Mouse (Mus musculus) embryonic facial prominence, embryonic 15.5 days (tissue): ENCODE measurements around the gene Abca1. TPM values are rescaled to one million over a fixed set of nuclear protein-coding genes. Genes with fewer than 3 reads are reported as not detected.

ENCODE experiments used
- ATAC-seq: fragments of 200-750 bp; cut with Nextera tagmentation; 2 replicates; pipeline ENCODE4 v1.8.0; 2017; ENCODE audit warnings: low read depth, moderate TSS enrichment; ENCODE audit not compliant: insufficient number of reproducible peaks, low FRiP score, low TSS enrichment
- H3K27ac ChIP-seq: fragments of 300-500 bp; sonication (generic); replicated peaks from 2 replicates; pipeline ENCODE4 v1.5.1; 2015; ENCODE audit warnings: mild to moderate bottlenecking, inconsistent platforms
- H3K27me3 ChIP-seq: fragments of 300-500 bp; sonication (generic); 2 replicates; pipeline ENCODE4 v1.6.1; 2015; ENCODE audit warnings: inconsistent platforms
- H3K36me3 ChIP-seq: fragments of 300-500 bp; sonication (generic); 2 replicates; pipeline ENCODE4 v1.6.1; 2015; ENCODE audit warnings: mild to moderate bottlenecking, inconsistent platforms
- H3K4me1 ChIP-seq: fragments of 300-500 bp; sonication (generic); 2 replicates; pipeline ENCODE4 v1.6.1; 2015; ENCODE audit warnings: inconsistent platforms
- H3K4me2 ChIP-seq: fragments of 300-500 bp; sonication (generic); replicated peaks from 2 replicates; pipeline ENCODE4 v1.6.1; 2015; ENCODE audit warnings: mild to moderate bottlenecking, inconsistent platforms
- H3K4me3 ChIP-seq: fragments of 300-500 bp; sonication (generic); replicated peaks from 2 replicates; pipeline ENCODE4 v1.5.1; 2015; ENCODE audit warnings: mild to moderate bottlenecking, inconsistent platforms
- H3K9ac ChIP-seq: fragments of 300-500 bp; sonication (generic); 2 replicates; pipeline ENCODE4 v1.6.1; 2015; ENCODE audit warnings: inconsistent platforms
- H3K9me3 ChIP-seq: fragments of 300-500 bp; sonication (generic); replicated peaks from 2 replicates; pipeline ENCODE4 v1.6.1; 2016; ENCODE audit warnings: inconsistent platforms
- WGBS: fragments of 180-500 bp; shearing (Covaris S2); methylation state at CpG from one replicate; pipeline ENCODE4 v1.1.7; 2015; 5-methylcytosine and 5-hydroxymethylcytosine counted together
- polyA plus RNA-seq: library from polyadenylated mRNA; unstranded; fragments of >200 nt; fragmentation: Nextera tagmentation; extraction: Ambion mirVana; gene quantifications from 2 replicates; pipeline ENCODE4 v1.2.1, GENCODE M21; 2015

Abca1 gene
- polyA plus RNA-seq, 1 experiment from 2014 or later, result 8.2 TPM

- H3K4me1 ChIP-seq, result peaks cover 16% of the 10 kb centered on the region
- H3K27ac ChIP-seq, result no peak overlapping the region
- H3K36me3 ChIP-seq, result peaks cover under 1% of the 10 kb centered on the region; the same call in 1 of the 2 replicates
- H3K4me3 ChIP-seq, result no peak overlapping the region
- H3K27me3 ChIP-seq, result no peaks in the 10 kb centered on the region
- no peaks in the 10 kb centered on the region for H3K9me3 ChIP-seq
- H3K4me2 ChIP-seq, result no peak overlapping the region
- WGBS, result 83% methylated on average over 3 of the region's 3 CpGs
- no peak for ATAC-seq
- H3K9ac ChIP-seq, result no peak overlapping the region
These were observed 38.6 kb downstream of the Abca1 start for GRCm38 (mm10) chr4:53121084-53121483.

GRCm38 (mm10) chr4:53120038-53120685 is 39.5 kb downstream of the Abca1 start:
- H3K4me3 ChIP-seq, result no peak overlapping the region
- no peak overlapping the region for H3K9ac ChIP-seq
- H3K4me2 ChIP-seq, result no peak overlapping the region
- H3K36me3 ChIP-seq, result no peaks in the 10 kb centered on the region; the same call in 1 of the 2 replicates
- no peak for ATAC-seq
- WGBS, result 75% methylated on average over 10 of the region's 10 CpGs
- peaks cover 23% of the 10 kb centered on the region for H3K4me1 ChIP-seq
- no peaks in the 10 kb centered on the region for H3K9me3 ChIP-seq
- H3K27me3 ChIP-seq, result no peaks in the 10 kb centered on the region
- no peak overlapping the region for H3K27ac ChIP-seq

- H3K27me3 ChIP-seq, result no peaks in the 10 kb centered on the region
- H3K9me3 ChIP-seq, result no peaks in the 10 kb centered on the region
- 44% methylated on average over 4 of the region's 4 CpGs for WGBS
- 0 out of 2 replicates have a peak, but pooled peaks cover 2% of the 10 kb centered on the region for H3K36me3 ChIP-seq
- H3K9ac ChIP-seq, result no peak overlapping the region
- no peak overlapping the region for H3K27ac ChIP-seq
- peaks cover 27% of the 10 kb centered on the region for H3K4me1 ChIP-seq
- H3K4me3 ChIP-seq, result no peak overlapping the region
- no peak overlapping the region for H3K4me2 ChIP-seq
- ATAC-seq, result no peak
These were observed 41.1 kb downstream of the Abca1 start for GRCm38 (mm10) chr4:53118643-53119042.

GRCm38 (mm10) chr4:53117610-53118009 is 42.1 kb downstream of the Abca1 start:
- H3K27me3 ChIP-seq, result no peaks in the 10 kb centered on the region
- H3K4me3 ChIP-seq, result no peak overlapping the region
- no peak overlapping the region for H3K9ac ChIP-seq
- ATAC-seq, result no peak
- no peak overlapping the region for H3K4me2 ChIP-seq
- no peak overlapping the region for H3K27ac ChIP-seq
- H3K4me1 ChIP-seq, result peaks cover 27% of the 10 kb centered on the region
- no peaks in the 10 kb centered on the region for H3K9me3 ChIP-seq
- H3K36me3 ChIP-seq, result 0 out of 2 replicates have a peak, but pooled peaks cover 7% of the 10 kb centered on the region

- Histone ChIP-seq H3K4me2 (no peak overlapping the region), H3K9ac (no peak overlapping the region), H3K9me3 (no peaks in the 10 kb centered on the region), H3K36me3 (0 out of 2 replicates have a peak, but pooled peaks cover 7% of the 10 kb centered on the region), H3K27me3 (no peaks in the 10 kb centered on the region), H3K4me3 (no peak overlapping the region), H3K27ac (no peak overlapping the region), H3K4me1 (peaks cover 22% of the 10 kb centered on the region)
- 63% methylated on average over 5 of the region's 5 CpGs for WGBS
- ATAC-seq, result no peak
These were observed 42.6 kb downstream of the Abca1 start for GRCm38 (mm10) chr4:53117076-53117475.

- Histone ChIP-seq H3K9me3 (no peaks in the 10 kb centered on the region), H3K4me3 (no peak overlapping the region), H3K4me2 (no peak overlapping the region), H3K27me3 (no peaks in the 10 kb centered on the region), H3K9ac (no peak overlapping the region), H3K36me3 (0 out of 2 replicates have a peak, but pooled peaks cover 7% of the 10 kb centered on the region), H3K27ac (0 out of 2 replicates have a peak overlapping the region, but pooled peaks have one; percentile 11), H3K4me1 (peaks cover 21% of the 10 kb centered on the region)
- no peak for ATAC-seq
- WGBS, result 17% methylated on average over 3 of the region's 5 CpGs
These were observed 43.8 kb downstream of the Abca1 start for GRCm38 (mm10) chr4:53115866-53116265.

- Histone ChIP-seq H3K4me1 (peaks cover 21% of the 10 kb centered on the region), H3K36me3 (0 out of 2 replicates have a peak, but pooled peaks cover 7% of the 10 kb centered on the region), H3K9ac (no peak overlapping the region), H3K4me3 (no peak overlapping the region), H3K4me2 (no peak overlapping the region), H3K27me3 (no peaks in the 10 kb centered on the region), H3K27ac (no peak overlapping the region), H3K9me3 (no peaks in the 10 kb centered on the region)
- no peak for ATAC-seq
- 63% methylated on average over 4 of the region's 4 CpGs for WGBS
These were observed 44.3 kb downstream of the Abca1 start for GRCm38 (mm10) chr4:53115410-53115809.

GRCm38 (mm10) chr4:53111919-53112355 is 47.8 kb downstream of the Abca1 start:
- no peak for ATAC-seq
- WGBS, result 48% methylated on average over 4 of the region's 4 CpGs
- Histone ChIP-seq H3K36me3 (0 out of 2 replicates have a peak, but pooled peaks cover 7% of the 10 kb centered on the region), H3K4me3 (no peak overlapping the region), H3K9ac (no peak overlapping the region), H3K4me2 (no peak overlapping the region), H3K27ac (no peak overlapping the region), H3K9me3 (no peaks in the 10 kb centered on the region), H3K27me3 (no peaks in the 10 kb centered on the region), H3K4me1 (peaks cover 43% of the 10 kb centered on the region)

GRCm38 (mm10) chr4:53110356-53110755 is 49.3 kb downstream of the Abca1 start:
- no peak for ATAC-seq
- Histone ChIP-seq H3K9me3 (no peaks in the 10 kb centered on the region), H3K9ac (no peak overlapping the region), H3K27me3 (no peaks in the 10 kb centered on the region), H3K4me3 (no peak overlapping the region), H3K36me3 (0 out of 2 replicates have a peak, but pooled peaks cover 7% of the 10 kb centered on the region), H3K27ac (no peak overlapping the region), H3K4me1 (peaks cover 36% of the 10 kb centered on the region), H3K4me2 (no peak overlapping the region)
- WGBS, result 26% methylated on average over 5 of the region's 5 CpGs

GRCm38 (mm10) chr4:53109381-53109928 is 50.2 kb downstream of the Abca1 start:
- no peak for ATAC-seq
- H3K27me3 ChIP-seq, result no peaks in the 10 kb centered on the region
- H3K9me3 ChIP-seq, result no peaks in the 10 kb centered on the region
- H3K36me3 ChIP-seq, result 0 out of 2 replicates have a peak, but pooled peaks cover 7% of the 10 kb centered on the region
- no peak overlapping the region for H3K4me2 ChIP-seq
- H3K9ac ChIP-seq, result no peak overlapping the region
- no peak overlapping the region; the same call in 1 of the 2 replicates for H3K27ac ChIP-seq
- H3K4me3 ChIP-seq, result no peak overlapping the region
- WGBS, result 65% methylated on average over 9 of the region's 9 CpGs
- peaks cover 30% of the 10 kb centered on the region for H3K4me1 ChIP-seq

- H3K4me1 ChIP-seq, result peaks cover 30% of the 10 kb centered on the region
- H3K27ac ChIP-seq, result peak overlapping the region; percentile 83
- no peaks in the 10 kb centered on the region for H3K9me3 ChIP-seq
- peak; percentile 61 for ATAC-seq
- H3K27me3 ChIP-seq, result no peaks in the 10 kb centered on the region
- no peak overlapping the region for H3K4me2 ChIP-seq
- WGBS, result 31% methylated on average over 4 of the region's 4 CpGs
- no peak overlapping the region for H3K9ac ChIP-seq
- no peak overlapping the region for H3K4me3 ChIP-seq
- H3K36me3 ChIP-seq, result 0 out of 2 replicates have a peak, but pooled peaks cover under 1% of the 10 kb centered on the region
These were observed 51.5 kb downstream of the Abca1 start for GRCm38 (mm10) chr4:53108194-53108593.
